Mouse (Mus musculus) ES-E14 (cell line): ENCODE data around the gene Eif4ebp2.

Experiments
- HCFC1 ChIP-seq: IDR thresholded peaks from 2 replicates; pipeline ENCODE4 v1.6.1; 2012; ENCODE audit warnings: low read length, inconsistent platforms, borderline replicate concordance; ENCODE audit not compliant: insufficient read depth
- MAFK ChIP-seq: IDR thresholded peaks from 2 replicates; pipeline ENCODE4 v1.6.1; 2014; ENCODE audit warnings: mild to moderate bottlenecking, low read depth, low read length, inconsistent platforms; ENCODE audit not compliant: insufficient read depth
- ZNF384 ChIP-seq: IDR thresholded peaks from 2 replicates; pipeline ENCODE4 v1.6.1; 2012; ENCODE audit warnings: low read depth, low read length, inconsistent platforms

GRCm38 (mm10) chr10:61422861-61423260 lies 29.6 kb downstream of the Eif4ebp2 start:
- TF ChIP-seq MAFK (no peak), HCFC1 (no peak), ZNF384 (no peak)
